Mouse (Mus musculus) heart, adult 2 months (tissue): ENCODE measurements around the gene Stoml3. TPM values are rescaled to one million over a fixed set of nuclear protein-coding genes. Genes with fewer than 3 reads are reported as not detected.

Source experiments
- DNase-seq, 2 experiments: peaks; one replicate each; pipeline ENCODE4 v3.0.0; 2021
- H3K27ac ChIP-seq: fragments of 200-600 bp; 2 replicates; pipeline ENCODE4 v1.8.1; 2022
- H3K27me3 ChIP-seq: fragments of 200-500 bp; 2 replicates; pipeline ENCODE4 v1.6.1; 2012; ENCODE audit warnings: mild to moderate bottlenecking, low read length, inconsistent platforms, mixed read lengths; ENCODE audit not compliant: control insufficient read depth, insufficient read depth
- H3K36me3 ChIP-seq: fragments of 200-500 bp; 2 replicates; pipeline ENCODE4 v1.6.1; 2012; ENCODE audit warnings: low read length, inconsistent platforms; ENCODE audit not compliant: control insufficient read depth, insufficient read depth
- H3K4me1 ChIP-seq: fragments of 200-500 bp; 2 replicates; pipeline ENCODE4 v1.6.1; 2011; ENCODE audit warnings: low read length; ENCODE audit not compliant: control insufficient read depth, insufficient read depth
- H3K4me3 ChIP-seq: fragments of 200-600 bp; 2 replicates; pipeline ENCODE4 v1.8.1; 2022
- H3K79me2 ChIP-seq: fragments of 200-500 bp; replicated peaks from 2 replicates; pipeline ENCODE4 v1.6.1; 2012; ENCODE audit warnings: mild to moderate bottlenecking, inconsistent platforms, low read length, moderate library complexity, mixed read lengths; ENCODE audit not compliant: control insufficient read depth, insufficient read depth
- H3K9ac ChIP-seq: fragments of 200-500 bp; 2 replicates; pipeline ENCODE4 v1.6.1; 2012; ENCODE audit warnings: low read depth, mild to moderate bottlenecking, control low read depth, inconsistent platforms, low read length, mixed read lengths
- CTCF ChIP-seq: fragments of 200-600 bp; IDR thresholded peaks from 2 replicates; pipeline ENCODE4 v1.8.1; 2022; ENCODE audit warnings: antibody characterized with exemption, mild to moderate bottlenecking, moderate library complexity
- EP300 ChIP-seq: fragments of 200-500 bp; IDR thresholded peaks from 2 replicates; pipeline ENCODE4 v1.6.1; 2011; ENCODE audit warnings: low read depth, low read length, control low read depth; ENCODE audit not compliant: insufficient read depth
- POLR2A ChIP-seq: fragments of 200-500 bp; IDR thresholded peaks from 2 replicates; pipeline ENCODE4 v1.6.1; 2011; ENCODE audit warnings: mild to moderate bottlenecking, low read depth, low read length, control low read depth; ENCODE audit not compliant: insufficient read depth
- WGBS: fragments of 180-500 bp; shearing (Covaris S2); methylation state at CpG from one replicate; pipeline ENCODE4 v1.1.7; 2018; 5-methylcytosine and 5-hydroxymethylcytosine counted together
- intact Hi-C: fragments of 180-260 bp; cut with DNase I; formaldehyde crosslinking; loops from one replicate; pipeline ENCODE4 v1.15.1; 2025
- polyA plus RNA-seq: library from polyadenylated mRNA; depleted of rRNA; stranded (reverse); fragments of >200 nt; gene quantifications from 2 replicates; pipeline ENCODE4 v1.2.3, GENCODE M21; 2012; rRNA removed
- total RNA-seq, 2 experiments: library from RNA; stranded (reverse); gene quantifications; 2 replicates each; pipeline ENCODE4 v1.2.3; 2021

Gene Stoml3
- total and polyA plus RNA-seq, 3 experiments, result not detected

DNA sequence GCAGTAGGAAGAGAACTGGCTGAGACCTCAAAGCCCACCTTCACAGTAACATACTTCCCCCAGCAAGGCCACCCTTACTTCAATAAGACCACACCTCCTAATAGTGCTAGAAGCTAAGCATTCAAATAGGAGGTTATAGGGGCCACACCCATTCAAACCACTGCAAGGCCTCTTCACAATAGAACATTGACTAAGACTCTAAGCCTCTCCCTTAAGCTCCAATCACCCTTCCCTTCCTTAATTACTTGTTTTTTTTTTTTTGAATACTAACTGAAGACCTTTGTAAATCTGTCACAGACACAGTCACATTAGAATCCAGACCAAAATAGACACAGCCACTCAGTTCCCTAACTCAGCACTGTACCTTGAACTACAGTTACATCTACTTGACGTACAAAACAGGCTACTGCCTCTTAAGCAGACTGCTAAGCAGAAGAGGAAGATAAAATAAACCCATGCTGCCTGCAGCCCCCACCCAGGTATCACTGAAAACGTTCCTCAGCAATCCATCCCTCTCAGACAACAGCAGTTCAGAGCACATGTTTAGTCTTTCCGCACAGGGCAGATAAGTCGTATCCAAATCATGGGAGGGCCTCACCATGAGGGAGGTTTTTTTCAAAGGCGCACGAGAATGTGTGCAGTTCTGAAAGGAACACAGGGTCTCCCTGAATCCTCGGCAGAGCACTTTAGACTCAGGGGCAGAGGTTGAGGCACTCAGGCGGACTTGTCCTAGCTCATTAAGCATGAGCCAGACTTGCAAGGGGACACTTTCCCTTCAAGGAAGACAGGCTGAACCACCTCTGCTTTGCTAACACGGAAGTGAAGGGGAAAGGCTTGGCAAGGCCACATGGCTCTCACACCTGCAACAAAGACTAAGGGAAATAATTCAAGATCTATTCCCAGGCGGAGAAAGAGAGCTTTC, 66.8 kb downstream of the Stoml3 start:
- Histone ChIP-seq H3K4me1 (no peaks in the 10 kb centered on the region), H3K27ac (no peak overlapping the region), H3K9ac (no peak overlapping the region), H3K27me3 (no peaks in the 10 kb centered on the region), H3K79me2 (no peaks in the 10 kb centered on the region), H3K4me3 (no peak overlapping the region), H3K36me3 (no peaks in the 10 kb centered on the region)
- WGBS, result 58% methylated on average over 10 of the region's 10 CpGs
- TF ChIP-seq EP300, result no peak
- TF ChIP-seq POLR2A, result no peak
- no peak for TF ChIP-seq CTCF
- intact Hi-C loops, result no loop called here
- DNase-seq, result no peak

DNA sequence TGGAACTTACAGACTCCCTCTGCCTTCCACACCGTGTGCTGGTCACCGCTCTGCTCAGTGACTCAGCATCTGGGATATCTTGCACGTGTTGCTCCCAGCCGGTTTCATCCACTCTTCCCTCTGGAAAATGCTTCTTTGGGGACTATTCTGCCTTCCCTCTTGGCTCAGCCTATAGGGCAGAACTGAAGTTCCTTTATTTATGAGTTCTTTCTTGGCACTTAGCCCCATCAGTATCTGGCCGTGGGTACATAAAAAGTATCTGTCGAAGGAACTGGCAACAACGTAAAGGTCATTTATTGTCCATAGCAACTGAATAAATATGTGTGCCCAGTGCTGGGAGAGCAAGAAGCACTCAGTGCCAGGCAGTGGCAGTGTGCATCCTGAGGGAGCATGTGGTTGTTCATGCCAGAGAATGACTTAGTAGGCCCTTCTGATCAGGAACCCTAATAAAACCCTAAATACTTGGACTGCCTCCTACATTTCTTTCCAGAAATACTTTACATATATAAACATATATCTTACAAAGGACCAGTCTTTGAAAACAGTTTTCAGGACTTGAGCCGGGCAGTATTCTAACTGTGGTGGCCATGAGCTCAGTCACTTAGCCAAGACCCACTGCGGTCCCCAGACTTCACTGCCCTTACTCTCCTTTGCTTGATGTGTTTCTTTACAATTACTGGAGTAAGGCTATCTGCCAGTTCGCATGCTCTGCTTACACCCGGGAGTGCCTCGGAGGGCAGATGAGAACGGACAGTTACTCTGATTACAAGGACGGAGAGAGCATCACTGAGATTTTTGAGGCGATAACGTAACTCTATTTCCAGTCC, 69.1 kb downstream of the Stoml3 start:
- no peaks in the 10 kb centered on the region for H3K79me2 ChIP-seq
- H3K27ac ChIP-seq, result no peak overlapping the region
- H3K36me3 ChIP-seq, result no peaks in the 10 kb centered on the region
- no peaks in the 10 kb centered on the region for H3K4me1 ChIP-seq
- no peak overlapping the region for H3K4me3 ChIP-seq
- TF ChIP-seq POLR2A (no peak), EP300 (no peak), CTCF (no peak)
- WGBS, result 67% methylated on average over 16 of the region's 16 CpGs
- DNase-seq, result no peak
- intact Hi-C loops, result no loop called here
- no peaks in the 10 kb centered on the region for H3K27me3 ChIP-seq
- H3K9ac ChIP-seq, result no peak overlapping the region

Other genes with a start within 250 kb of the Stoml3 start
- gene Nhlrc3, start 25.3 kb upstream of the Stoml3 start, total RNA-seq, result 1 to 10 TPM; 5.0 to 5.2 TPM
- 3.8 and 6.3 TPM in 2 replicates for gene Nhlrc3, start 25.3 kb upstream of the Stoml3 start, polyA plus RNA-seq
- gene Proser1, start 25.0 kb upstream of the Stoml3 start, total RNA-seq, result 1 to 10 TPM; 7.2 to 7.9 TPM
- gene Proser1, start 25.0 kb upstream of the Stoml3 start, polyA plus RNA-seq, result 10.3 and 14.4 TPM in 2 replicates
- gene Frem2, start 168.7 kb downstream of the Stoml3 start, total RNA-seq, result 1 to 10 TPM; 3.5 to 6.7 TPM
- 5.3 and 6.2 TPM in 2 replicates for gene Frem2, start 168.7 kb downstream of the Stoml3 start, polyA plus RNA-seq